In genomic region chr2:165854207-165854968, GRCm38 (mm10) we compare ENCODE assay signal across 8 mouse cellular contexts. TPM values are rescaled to one million over a fixed set of nuclear protein-coding genes. Genes with fewer than 3 reads are reported as not detected.
DNase-seq lines count a peak whose midpoint lies in the region; ATAC-seq lines count a peak whose summit lies in the region.

No protein-coding gene starts in this region.

- peaks cover 36% of the 10 kb centered on the region for H3K4me1 ChIP-seq in forebrain, embryonic 11.5 days (replicated peaks; ENCODE audit: control insufficient read depth, insufficient read depth, low read length)
- H3K4me1 ChIP-seq in forebrain, embryonic 16.5 days (replicated peaks; ENCODE audit: control insufficient read depth, insufficient read depth, low read length) = peaks cover 66% of the 10 kb centered on the region
- peaks cover 66% of the 10 kb centered on the region for H3K4me1 ChIP-seq in liver, embryonic 11.5 days (replicated peaks; ENCODE audit: control insufficient read depth, insufficient read depth, low read length)

- no peak overlapping the region for H3K4me3 ChIP-seq in forebrain, embryonic 11.5 days (ENCODE audit: low read depth, low read length)
- H3K4me3 ChIP-seq in forebrain, embryonic 16.5 days (replicated peaks; ENCODE audit: low read length) = no peak overlapping the region
- no peak overlapping the region for H3K4me3 ChIP-seq in liver, embryonic 11.5 days (ENCODE audit: low read depth, low read length)

- ATAC-seq in forebrain, embryonic 11.5 days (replicated peaks; ENCODE audit: low FRiP score) = no peak
- no peak for ATAC-seq in forebrain, embryonic 16.5 days
- ATAC-seq in CD4-positive, CD25-positive, alpha-beta regulatory T cell, adult 4 months = peak; percentile 47
- peak; percentile 56 for ATAC-seq in liver, embryonic 11.5 days (replicated peaks; ENCODE audit: low FRiP score)

- DNase-seq in forebrain, embryonic 11.5 days (ENCODE audit: low spot score) = peak; percentile 62
- DNase-seq in cerebellum, postnatal 25 days = peak; percentile 69 to 80
- no peak for DNase-seq in liver, embryonic 11.5 days (ENCODE audit: low spot score)
- DNase-seq in thymus, postnatal 25 days = peak; percentile 87
- no peak for DNase-seq in right cerebral cortex, postnatal 14 days
- DNase-seq in left cerebral cortex, postnatal 25 days (ENCODE audit: low spot score in 2 of 2) = no peak

- no peaks in the 10 kb centered on the region; the same call in 1 of the 2 replicates for H3K36me3 ChIP-seq in forebrain, embryonic 11.5 days (ENCODE audit: control insufficient read depth, insufficient read depth, low read length)
- H3K36me3 ChIP-seq in forebrain, embryonic 16.5 days (ENCODE audit: control insufficient read depth, insufficient read depth) = peaks cover 2% of the 10 kb centered on the region; the same call in 1 of the 2 replicates
- peaks cover 17% of the 10 kb centered on the region for H3K36me3 ChIP-seq in liver, embryonic 11.5 days (ENCODE audit: control insufficient read depth, insufficient read depth, low read length)

- no peaks in the 10 kb centered on the region for H3K9me3 ChIP-seq in forebrain, embryonic 11.5 days (ENCODE audit: control insufficient read depth, low read length)
- no peaks in the 10 kb centered on the region for H3K9me3 ChIP-seq in forebrain, embryonic 16.5 days (ENCODE audit: control insufficient read depth, low read length)
- H3K9me3 ChIP-seq in liver, embryonic 11.5 days (ENCODE audit: control insufficient read depth, low read length) = no peaks in the 10 kb centered on the region

- H3K27me3 ChIP-seq in forebrain, embryonic 11.5 days (ENCODE audit: control insufficient read depth, insufficient read depth, low read length) = no peaks in the 10 kb centered on the region
- H3K27me3 ChIP-seq in forebrain, embryonic 16.5 days (replicated peaks; ENCODE audit: control insufficient read depth, insufficient read depth, low read length) = no peaks in the 10 kb centered on the region
- H3K27me3 ChIP-seq in liver, embryonic 11.5 days (replicated peaks; ENCODE audit: control insufficient read depth, insufficient read depth, low read length) = no peaks in the 10 kb centered on the region

- no peak overlapping the region for H3K4me2 ChIP-seq in forebrain, embryonic 11.5 days (ENCODE audit: low read depth, low read length, severe bottlenecking)
- no peak overlapping the region for H3K4me2 ChIP-seq in forebrain, embryonic 16.5 days (ENCODE audit: low read length)
- H3K4me2 ChIP-seq in liver, embryonic 11.5 days = peak overlapping the region; percentile 22; the same call in 1 of the 2 replicates

- no peak overlapping the region for H3K27ac ChIP-seq in forebrain, embryonic 11.5 days (ENCODE audit: low read depth, low read length)
- H3K27ac ChIP-seq in forebrain, embryonic 16.5 days (ENCODE audit: low read length) = no peak overlapping the region
- peak overlapping the region; percentile 19; the same call in 1 of the 2 replicates for H3K27ac ChIP-seq in liver, embryonic 11.5 days (ENCODE audit: low read depth, low read length)

- no peak overlapping the region for H3K9ac ChIP-seq in forebrain, embryonic 11.5 days (ENCODE audit: low read length)
- H3K9ac ChIP-seq in forebrain, embryonic 16.5 days (replicated peaks; ENCODE audit: low read depth, low read length) = no peak overlapping the region
- H3K9ac ChIP-seq in liver, embryonic 11.5 days (ENCODE audit: low read depth, low read length) = no peak overlapping the region; the same call in 1 of the 2 replicates

- 53% methylated on average over 16 of the region's 16 CpGs for WGBS in forebrain, embryonic 11.5 days
- 47% methylated on average over 16 of the region's 16 CpGs for WGBS in forebrain, embryonic 16.5 days
- 49% methylated on average over 16 of the region's 16 CpGs for WGBS in liver, embryonic 11.5 days

- intact Hi-C loops in left cerebral cortex, postnatal 25 days (cut with DNase I) = no loop called here

RNA-seq across cellular contexts. Expression of gene Zmynd8, which starts 44.4 kb away (rescaled TPM):
- 54.3 and 61.5 TPM in 2 replicates for polyA plus RNA-seq in forebrain, embryonic 11.5 days (2014; fragmentation: Nextera tagmentation; extraction: Ambion mirVana)
- 69.8 and 81.5 TPM in 2 replicates for polyA plus RNA-seq in forebrain, embryonic 16.5 days (2015; fragmentation: Nextera tagmentation; extraction: Ambion mirVana)
- polyA plus RNA-seq in CD4-positive, CD25-positive, alpha-beta regulatory T cell, adult 4 months (2017; shearing (Covaris generic)) = 10 to 100 TPM; 66.6 to 75.4 TPM
- polyA plus RNA-seq in liver, embryonic 11.5 days (2014; fragmentation: Nextera tagmentation; extraction: Ambion mirVana) = 49.1 and 55.8 TPM in 2 replicates
- total RNA-seq in left cerebral cortex, postnatal 25 days (2021) = 100 to 1,000 TPM; 160 to 162 TPM

Comparison
In these comparisons a context has a peak if more than half of its experiments do, and no peak if none do; other contexts are left out.
1. ATAC-seq: peak in CD4-positive, CD25-positive, alpha-beta regulatory T cell, adult 4 months (single experiment) and liver, embryonic 11.5 days (single experiment); none in forebrain, embryonic 11.5 days (single experiment) and forebrain, embryonic 16.5 days (single experiment).
2. DNase-seq: peak in forebrain, embryonic 11.5 days (single experiment), cerebellum, postnatal 25 days (2 of 2) and thymus, postnatal 25 days (single experiment); none in liver, embryonic 11.5 days (single experiment), right cerebral cortex, postnatal 14 days (single experiment) and left cerebral cortex, postnatal 25 days (0 of 2).